Mouse (Mus musculus): ENCODE results near the gene Szrd1.
A peak's percentile ranks its signal among the peaks of the same experiment; 100 is the strongest.
"Not testable (repeated sequence)": the region's sequence is repeated elsewhere in the genome, so short reads cannot be mapped to it uniquely, and the experiment has no call there.

Szrd1 gene

GRCm38 (mm10) chr4:141147112-141148008 is 7.8 kb upstream of the Szrd1 start, which contains the start of gene Fbxo42:
Fbxo42 (plus strand) TSS chr4:141147913.
- ATAC-seq (ENCODE audit: low TSS enrichment) = peak; percentile 80

GRCm38 (mm10) chr4:141146491-141147033 is 7.0 kb upstream of the Szrd1 start:
- no peak for ATAC-seq (ENCODE audit: low TSS enrichment)

GRCm38 (mm10) chr4:141145124-141145523 is 5.5 kb upstream of the Szrd1 start:
- not testable (repeated sequence) for ATAC-seq (ENCODE audit: low TSS enrichment)

GRCm38 (mm10) chr4:141142285-141142811 is 2.8 kb upstream of the Szrd1 start:
- no peak for ATAC-seq (ENCODE audit: low TSS enrichment)

- ATAC-seq (ENCODE audit: low TSS enrichment) = no peak
Measured at GRCm38 (mm10) chr4:141140967-141141366, 1.4 kb upstream of the Szrd1 start.

GRCm38 (mm10) chr4:141140354-141140753 is 779 bp upstream of the Szrd1 start:
- ATAC-seq (ENCODE audit: low TSS enrichment) = not testable (repeated sequence)

- ATAC-seq (ENCODE audit: low TSS enrichment) = no peak
Measured at GRCm38 (mm10) chr4:141138425-141139115, 1.0 kb downstream of the Szrd1 start.

GRCm38 (mm10) chr4:141137740-141138139 is 1.8 kb downstream of the Szrd1 start:
- ATAC-seq (ENCODE audit: low TSS enrichment) = not testable (repeated sequence)

GRCm38 (mm10) chr4:141136126-141136525 is 3.4 kb downstream of the Szrd1 start:
- no peak for ATAC-seq (ENCODE audit: low TSS enrichment)

- peak; percentile 0; the same call in 1 of the 2 replicates for ATAC-seq (ENCODE audit: low TSS enrichment)
Measured at GRCm38 (mm10) chr4:141134751-141135530, 4.6 kb downstream of the Szrd1 start.

GRCm38 (mm10) chr4:141134031-141134441 is 5.5 kb downstream of the Szrd1 start:
- 0 out of 2 replicates have a peak, but pooled peaks have one; percentile 20 for ATAC-seq (ENCODE audit: low TSS enrichment)

- no peak for ATAC-seq (ENCODE audit: low TSS enrichment)
Measured at GRCm38 (mm10) chr4:141133227-141133626, 6.3 kb downstream of the Szrd1 start.

- ATAC-seq (ENCODE audit: low TSS enrichment) = no peak
Measured at GRCm38 (mm10) chr4:141132191-141132590, 7.4 kb downstream of the Szrd1 start.

GRCm38 (mm10) chr4:141131531-141132061 is 8.0 kb downstream of the Szrd1 start:
- no peak for ATAC-seq (ENCODE audit: low TSS enrichment)

- peak; percentile 46; the same call in 1 of the 2 replicates for ATAC-seq (ENCODE audit: low TSS enrichment)
Measured at GRCm38 (mm10) chr4:141130704-141131342, 8.8 kb downstream of the Szrd1 start.

- no peak for ATAC-seq (ENCODE audit: low TSS enrichment)
Measured at GRCm38 (mm10) chr4:141129190-141129710, 10.3 kb downstream of the Szrd1 start.

GRCm38 (mm10) chr4:141123065-141123464 is 16.5 kb downstream of the Szrd1 start:
- ATAC-seq (ENCODE audit: low TSS enrichment) = no peak

GRCm38 (mm10) chr4:141122663-141123062 is 16.9 kb downstream of the Szrd1 start:
- no peak for ATAC-seq (ENCODE audit: low TSS enrichment)

- ATAC-seq (ENCODE audit: low TSS enrichment) = peak; percentile 71
Measured at GRCm38 (mm10) chr4:141120700-141121099, 18.9 kb downstream of the Szrd1 start.

- ATAC-seq (ENCODE audit: low TSS enrichment) = no peak
Measured at GRCm38 (mm10) chr4:141118691-141119090, 20.9 kb downstream of the Szrd1 start.
